Mouse (Mus musculus) thymus, postnatal 25 days (tissue): ENCODE results near the gene Ace2.

Experiments
- DNase-seq: peaks from one replicate; pipeline ENCODE4 v3.0.0; 2022

The Ace2 gene

GRCm38 (mm10) chrX:164183844-164184243, 44.7 kb downstream of the Ace2 start:
- peak; percentile 24 for DNase-seq

DNA sequence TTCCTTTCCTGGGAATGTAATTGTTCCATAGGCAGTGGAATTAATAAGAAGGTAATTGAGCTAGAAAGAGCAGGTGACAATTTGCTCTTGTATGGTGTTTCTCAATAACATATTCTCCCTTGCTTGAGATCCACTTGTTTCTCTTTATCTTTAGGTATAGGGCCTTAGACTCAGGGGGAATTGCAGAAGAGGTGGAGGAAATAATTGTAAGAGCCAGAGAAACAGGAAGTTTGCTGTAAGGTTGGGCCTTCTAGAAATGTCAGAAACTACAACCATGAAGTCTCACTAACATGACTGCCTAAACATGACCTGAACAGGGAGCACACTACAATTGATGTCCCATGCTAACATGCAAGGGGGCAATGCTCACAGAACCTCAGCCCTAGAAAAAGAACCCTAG, 50.7 kb downstream of the Ace2 start:
- no peak for DNase-seq

- no peak for DNase-seq
Observed at GRCm38 (mm10) chrX:164197679-164198078, 58.5 kb downstream of the Ace2 start.

DNA sequence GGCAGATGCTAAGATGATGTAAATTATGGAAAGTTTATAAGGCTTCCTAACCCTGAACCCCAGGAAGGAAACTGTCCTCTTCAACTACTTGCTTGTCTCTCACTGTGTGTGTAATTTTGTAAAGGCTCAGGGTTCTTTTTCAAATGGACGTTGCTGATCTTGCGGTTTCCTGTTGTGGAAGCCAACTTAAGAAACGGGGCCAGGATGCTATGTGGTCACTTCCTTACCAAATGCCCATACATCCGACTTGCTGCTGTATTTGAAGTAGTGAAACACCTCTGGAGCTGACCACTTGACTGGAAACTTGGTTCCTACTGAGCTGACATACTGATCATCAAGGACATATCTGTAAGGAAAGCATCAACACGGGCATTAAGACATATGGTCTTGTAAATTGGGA, 61.4 kb downstream of the Ace2 start:
- no peak for DNase-seq

DNA sequence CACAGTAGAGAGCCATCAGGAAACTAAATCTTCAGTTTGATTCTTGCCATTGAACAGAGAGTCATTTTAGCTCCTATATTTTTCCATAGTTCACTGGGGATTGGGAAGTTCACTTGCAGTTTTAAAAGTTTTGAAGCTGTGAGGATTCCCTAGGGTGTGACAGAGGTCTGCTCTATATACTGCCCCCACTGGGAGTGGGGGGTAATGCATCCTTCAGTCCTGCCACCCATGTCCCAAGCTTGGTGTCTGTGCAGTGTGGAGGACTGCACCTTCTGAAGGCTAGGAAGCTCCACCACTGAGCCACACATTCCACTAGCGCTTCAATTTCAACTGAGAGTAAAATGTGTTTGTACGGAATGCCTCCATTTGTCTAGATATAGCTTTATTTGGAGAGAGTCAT, 82.9 kb downstream of the Ace2 start:
- peak; percentile 16 for DNase-seq

GRCm38 (mm10) chrX:164233380-164233779, 94.2 kb downstream of the Ace2 start:
- DNase-seq = no peak
